Mouse (Mus musculus): ENCODE results near the gene Ubl7. TPM values are rescaled to one million over a fixed set of nuclear protein-coding genes. Genes with fewer than 3 reads are reported as not detected.

Ubl7 gene
- total RNA-seq, 2 experiments from 2014 or later, result 78.8 to 85.3 TPM

- no peak for DNase-seq (ENCODE audit: low spot score in 2 of 2)
Observed at GRCm38 (mm10) chr9:57945771-57946616, 35.2 kb downstream of the Ubl7 start.

- no peak for DNase-seq (ENCODE audit: low spot score in 2 of 2)
Observed at GRCm38 (mm10) chr9:57947381-57948030, 36.7 kb downstream of the Ubl7 start.

GRCm38 (mm10) chr9:57948333-57948931, 37.7 kb downstream of the Ubl7 start:
- no peak for DNase-seq (ENCODE audit: low spot score in 2 of 2)

GRCm38 (mm10) chr9:57949102-57949704, 38.4 kb downstream of the Ubl7 start:
- no peak for DNase-seq (ENCODE audit: low spot score in 2 of 2)

GRCm38 (mm10) chr9:57949879-57950278, 39.1 kb downstream of the Ubl7 start:
- no peak for DNase-seq (ENCODE audit: low spot score in 2 of 2)

- no peak for DNase-seq (ENCODE audit: low spot score in 2 of 2)
Observed at GRCm38 (mm10) chr9:57950519-57950918, 39.7 kb downstream of the Ubl7 start.

- no peak for DNase-seq (ENCODE audit: low spot score in 2 of 2)
Observed at GRCm38 (mm10) chr9:57951993-57952392, 41.2 kb downstream of the Ubl7 start.

- no peak for DNase-seq (ENCODE audit: low spot score in 2 of 2)
Observed at GRCm38 (mm10) chr9:57954962-57955744, 44.4 kb downstream of the Ubl7 start.

GRCm38 (mm10) chr9:57955764-57956163, 45.0 kb downstream of the Ubl7 start:
- DNase-seq (ENCODE audit: low spot score in 2 of 2), result no peak

GRCm38 (mm10) chr9:57956196-57956837, 45.5 kb downstream of the Ubl7 start:
- DNase-seq (ENCODE audit: low spot score in 2 of 2), result no peak

- no peak for DNase-seq (ENCODE audit: low spot score in 2 of 2)
Observed at GRCm38 (mm10) chr9:57956838-57957236, 46.1 kb downstream of the Ubl7 start.

GRCm38 (mm10) chr9:57958615-57959014, 47.8 kb downstream of the Ubl7 start:
- DNase-seq (ENCODE audit: low spot score in 2 of 2), result no peak

- DNase-seq (ENCODE audit: low spot score in 2 of 2), result no peak
Observed at GRCm38 (mm10) chr9:57959399-57959798, 48.6 kb downstream of the Ubl7 start.

GRCm38 (mm10) chr9:57959886-57960866, 49.4 kb downstream of the Ubl7 start:
- DNase-seq (ENCODE audit: low spot score in 2 of 2), result no peak

- DNase-seq (ENCODE audit: low spot score in 2 of 2), result no peak
Observed at GRCm38 (mm10) chr9:57961226-57961625, 50.4 kb downstream of the Ubl7 start.

- no peak for DNase-seq (ENCODE audit: low spot score in 2 of 2)
Observed at GRCm38 (mm10) chr9:57961863-57962778, 51.3 kb downstream of the Ubl7 start.

- no peak for DNase-seq (ENCODE audit: low spot score in 2 of 2)
Observed at GRCm38 (mm10) chr9:57963249-57963997, 52.6 kb downstream of the Ubl7 start.
